Mouse (Mus musculus) G1E (cell line): ENCODE measurements around the gene Ralgds.

Experiments
- CTCF ChIP-seq: IDR thresholded peaks from 2 replicates; pipeline ENCODE4 v1.5.1; 2012; ENCODE audit warnings: low read depth, low read length, inconsistent platforms, mixed read lengths
- POLR2AphosphoS5 ChIP-seq: IDR thresholded peaks from 2 replicates; pipeline ENCODE4 v1.6.1; 2012; ENCODE audit warnings: low read depth, low read length, inconsistent platforms; ENCODE audit not compliant: insufficient replicate concordance

- TF ChIP-seq CTCF (no peak), POLR2AphosphoS5 (no peak)
Observed at GRCm38 (mm10) chr2:28494521-28494920, 18.4 kb upstream of the Ralgds start.
